Mouse (Mus musculus): ENCODE data around the gene Pde6d.
A peak's percentile ranks its signal among the peaks of the same experiment; 100 is the strongest.
"Not testable (repeated sequence)": the region's sequence is repeated elsewhere in the genome, so short reads cannot be mapped to it uniquely, and the experiment has no call there.

Pde6d gene

GRCm38 (mm10) chr1:86526789-86527598 is 55.4 kb downstream of the Pde6d start:
- peak; percentile 30 to 44 for DNase-seq (ENCODE audit: low spot score in 2 of 2)

DNA sequence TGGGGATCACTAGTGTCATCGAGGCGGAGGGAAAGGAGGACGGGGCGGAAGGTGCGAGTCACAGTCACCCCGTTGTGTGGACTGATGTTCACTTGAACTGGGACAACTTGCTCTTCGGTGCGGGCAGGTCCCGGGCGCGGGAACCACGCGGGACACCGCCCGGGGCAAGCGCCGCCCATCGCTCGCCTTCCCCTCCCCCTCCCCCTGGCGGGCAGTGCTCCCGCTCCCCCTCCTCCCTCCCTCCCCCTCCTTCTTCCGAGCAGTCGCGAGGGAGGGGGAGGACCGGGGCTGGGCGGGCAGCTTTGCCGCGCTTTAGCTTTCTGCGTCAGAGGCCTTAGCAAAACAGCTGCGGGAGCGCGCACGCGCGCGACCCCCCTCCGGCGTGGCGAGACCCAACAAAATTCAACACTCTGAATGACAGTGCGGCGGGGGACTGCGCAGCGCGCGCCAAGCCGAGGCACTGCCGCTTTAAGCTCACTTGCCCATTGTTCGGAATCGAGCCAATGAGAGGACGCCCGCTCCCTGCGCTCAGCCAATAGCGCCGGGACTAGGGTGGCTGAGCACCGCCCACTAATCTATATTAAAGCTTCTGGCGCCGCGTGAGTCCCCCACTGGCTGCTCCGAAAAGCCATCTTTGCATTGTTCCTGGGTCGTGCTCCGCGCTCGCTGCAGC is 56.2 kb downstream of the Pde6d start, which contains the start of gene Ptma:
TSS of gene Ptma (plus strand) at position 611 of the 673 bp plus-strand sequence.
- peak; percentile 89 to 93 for DNase-seq (ENCODE audit: low spot score in 2 of 2)

- DNase-seq (ENCODE audit: low spot score in 2 of 2): peak in 1 of 2 experiments; percentile 50
Observed at GRCm38 (mm10) chr1:86525499-86526115, 56.8 kb downstream of the Pde6d start.

GRCm38 (mm10) chr1:86524619-86525498 is 57.6 kb downstream of the Pde6d start:
- peak; percentile 99 for DNase-seq (ENCODE audit: low spot score in 2 of 2)

GRCm38 (mm10) chr1:86523776-86524618 is 58.4 kb downstream of the Pde6d start:
- no peak for DNase-seq (ENCODE audit: low spot score in 2 of 2)

DNA sequence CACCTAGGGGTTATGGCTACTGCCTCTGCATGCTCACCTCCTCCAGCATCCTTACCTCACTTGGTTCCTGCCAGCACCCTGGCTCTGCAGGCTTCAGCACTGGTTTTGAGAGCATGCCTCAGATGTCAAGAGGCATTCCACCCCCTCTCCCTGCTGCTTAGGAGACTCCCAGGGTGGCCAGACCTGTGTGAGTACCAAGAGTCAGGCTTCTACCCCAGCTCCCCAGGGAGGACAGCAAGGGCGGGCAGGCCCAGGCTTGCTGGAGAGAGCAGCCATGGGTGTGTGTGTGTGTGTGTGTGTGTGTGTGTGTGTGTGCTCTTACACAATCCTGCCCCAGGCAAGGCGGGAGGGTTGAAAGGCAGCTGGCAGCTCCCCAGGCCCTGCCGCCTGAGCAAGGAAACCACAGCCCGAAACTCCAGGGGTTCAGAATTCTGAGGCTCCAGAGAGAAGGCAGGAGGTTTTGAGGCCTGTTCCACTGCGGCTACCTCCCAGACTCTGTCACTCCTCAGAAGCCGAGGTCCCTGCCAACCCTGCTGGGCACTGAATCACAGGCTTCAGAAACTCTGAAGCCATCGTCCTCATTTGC is 60.0 kb downstream of the Pde6d start:
- DNase-seq (ENCODE audit: low spot score in 2 of 2): no peak

DNA sequence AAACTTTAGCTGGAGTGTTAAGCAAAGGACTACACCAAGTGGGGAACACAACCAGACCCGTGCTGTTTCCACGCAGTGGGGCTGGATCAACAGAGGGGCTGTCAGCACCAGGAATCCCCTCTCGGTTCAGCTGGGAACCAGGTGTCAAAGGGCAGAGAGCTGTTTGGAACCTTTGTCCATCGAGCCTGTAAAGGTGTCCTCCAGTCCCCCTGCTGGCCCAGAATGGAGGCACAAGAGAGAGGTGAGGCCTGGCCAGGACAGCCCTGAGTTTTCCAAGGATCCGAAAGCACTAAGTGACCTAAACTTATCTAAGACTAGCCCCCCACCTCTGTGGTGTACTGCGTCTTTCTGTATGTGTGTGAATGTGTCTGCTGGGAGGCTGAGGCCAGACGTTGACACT is 62.1 kb downstream of the Pde6d start:
- no peak for DNase-seq (ENCODE audit: low spot score in 2 of 2)

DNA sequence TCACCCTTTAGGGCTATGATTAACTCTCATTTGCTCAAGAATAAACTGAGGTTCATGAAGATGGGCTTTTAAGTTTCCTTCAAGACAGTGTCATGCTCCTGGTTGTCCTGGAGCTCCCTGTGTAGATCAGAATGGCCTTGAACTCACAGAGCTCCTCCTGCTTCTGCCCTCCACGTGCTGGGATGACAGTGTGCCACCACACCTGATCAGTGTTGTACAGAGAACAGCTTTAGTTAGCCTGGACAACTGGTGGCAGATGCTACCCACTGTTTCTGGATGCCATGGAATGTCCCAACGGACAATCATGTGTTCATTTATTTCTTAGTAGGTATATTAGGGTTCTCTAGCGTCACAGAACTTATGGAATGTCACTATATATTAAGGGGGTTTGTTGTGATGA is 65.4 kb downstream of the Pde6d start:
- no peak for DNase-seq (ENCODE audit: low spot score in 2 of 2)

GRCm38 (mm10) chr1:86515715-86516410 is 66.6 kb downstream of the Pde6d start:
- no peak for DNase-seq (ENCODE audit: low spot score in 2 of 2)

GRCm38 (mm10) chr1:86513031-86513430 is 69.4 kb downstream of the Pde6d start:
- DNase-seq (ENCODE audit: low spot score in 2 of 2): not testable (repeated sequence)

- DNase-seq (ENCODE audit: low spot score in 2 of 2): no peak
Observed at GRCm38 (mm10) chr1:86512154-86512720, 70.2 kb downstream of the Pde6d start.

GRCm38 (mm10) chr1:86510676-86511441 is 71.6 kb downstream of the Pde6d start:
- DNase-seq (ENCODE audit: low spot score in 2 of 2): no peak

DNA sequence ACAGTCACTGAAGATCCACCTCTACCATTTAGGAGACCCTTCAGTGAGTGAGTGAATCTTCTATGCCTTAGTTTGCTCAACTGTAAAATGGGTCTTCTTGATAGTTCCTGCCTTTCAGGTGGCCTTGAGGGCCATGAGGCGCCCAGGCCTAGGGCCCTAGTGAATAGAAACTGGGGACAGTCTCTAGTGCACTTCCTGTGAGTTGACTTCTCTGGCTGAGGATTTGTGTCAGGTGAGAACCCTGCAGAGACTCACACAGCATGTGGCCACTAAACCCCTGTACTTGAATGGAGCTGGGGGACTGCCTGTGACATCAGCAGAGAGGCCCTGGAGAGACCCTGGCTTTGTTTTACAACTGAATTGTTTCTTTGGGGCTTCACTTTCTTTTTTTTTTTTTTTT is 72.2 kb downstream of the Pde6d start:
- no peak for DNase-seq (ENCODE audit: low spot score in 2 of 2)

- DNase-seq (ENCODE audit: low spot score in 2 of 2): peak; percentile 87 to 91
Observed at GRCm38 (mm10) chr1:86509410-86509809, 73.0 kb downstream of the Pde6d start.

- no peak for DNase-seq (ENCODE audit: low spot score in 2 of 2)
Observed at GRCm38 (mm10) chr1:86507866-86508265, 74.6 kb downstream of the Pde6d start.

DNA sequence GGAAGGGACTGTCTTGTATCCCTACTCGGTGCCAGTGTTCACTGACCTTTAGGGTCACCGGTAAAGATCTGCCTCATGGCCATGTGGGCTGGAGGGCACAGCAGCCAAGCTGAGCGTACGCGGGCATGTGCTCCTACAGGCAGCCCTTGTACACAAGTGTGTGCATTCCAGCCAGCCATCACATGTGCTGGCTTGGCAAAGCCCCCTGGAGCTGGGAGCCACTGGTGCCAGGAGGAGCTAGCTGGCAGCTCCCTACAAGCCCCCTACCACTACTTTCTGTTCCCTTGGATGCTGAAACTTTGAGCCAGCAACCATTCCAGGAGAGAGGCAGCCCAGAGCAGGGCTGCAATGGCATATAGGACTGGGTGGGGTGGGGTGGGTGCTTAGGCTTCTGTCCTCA is 76.0 kb downstream of the Pde6d start:
- DNase-seq (ENCODE audit: low spot score in 2 of 2): no peak

DNA sequence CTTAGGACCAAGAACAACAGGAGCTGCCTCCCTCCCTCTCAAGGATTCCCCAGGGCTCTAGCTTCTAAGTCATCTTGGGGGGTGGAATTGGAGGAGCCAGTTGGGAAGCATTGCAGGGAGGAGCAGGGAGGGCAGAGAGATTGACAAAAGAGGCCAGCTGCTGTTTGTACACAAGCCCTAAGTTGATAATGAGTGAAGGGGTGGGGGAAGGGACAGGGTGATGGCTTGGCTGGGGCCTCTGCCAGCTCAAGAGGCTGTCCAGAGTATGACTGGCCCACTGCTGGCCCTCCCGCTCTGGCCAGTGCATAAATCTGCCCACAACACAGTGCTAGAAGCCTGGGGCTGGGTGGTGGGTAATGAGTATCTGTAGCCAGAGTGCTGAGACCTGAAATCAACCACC is 77.0 kb downstream of the Pde6d start:
- no peak for DNase-seq (ENCODE audit: low spot score in 2 of 2)

DNA sequence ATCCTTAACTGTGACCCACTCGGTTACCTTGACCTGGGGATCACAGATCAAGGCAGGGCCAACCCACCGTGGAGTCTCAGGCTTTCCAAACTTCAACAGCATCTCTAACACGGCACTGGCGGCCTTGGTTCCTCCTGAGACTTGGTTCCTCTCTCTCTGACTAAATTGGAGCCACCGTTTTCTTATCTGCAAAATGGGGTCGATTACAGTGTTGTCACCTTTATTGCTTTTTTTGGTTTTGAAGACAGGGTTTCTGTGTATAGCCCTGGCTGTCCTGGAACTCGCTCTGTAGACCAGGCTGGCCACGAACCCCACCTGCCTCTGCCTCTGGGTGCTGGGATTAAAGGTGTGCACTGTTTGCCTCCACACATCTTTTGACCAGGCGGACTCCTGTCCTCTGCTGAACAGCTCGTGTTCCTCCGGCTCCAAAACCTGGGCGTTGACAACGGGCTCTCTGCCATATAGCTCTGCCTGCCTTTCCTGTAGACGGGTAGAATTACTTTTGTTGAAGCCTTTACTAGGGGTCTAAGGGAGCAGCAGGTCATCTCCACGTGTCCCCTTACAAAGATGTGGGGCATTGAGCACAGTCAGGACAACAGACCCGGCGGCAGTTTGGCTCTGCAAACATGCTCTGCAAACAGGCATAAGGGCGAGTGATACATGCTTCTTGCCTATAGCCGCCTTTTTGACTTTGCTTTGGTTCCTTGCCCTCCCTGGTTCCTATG is 77.6 kb downstream of the Pde6d start:
- DNase-seq (ENCODE audit: low spot score in 2 of 2): no peak
